Mouse (Mus musculus) liver, adult 2 months (tissue): ENCODE data around the gene Fam92a.

Experiments
- CTCF ChIP-seq: fragments of 200-500 bp; IDR thresholded peaks from 2 replicates; pipeline ENCODE4 v1.5.1; 2011; ENCODE audit warnings: low read depth, low read length, control low read depth
- POLR2A ChIP-seq: fragments of 200-500 bp; IDR thresholded peaks from 2 replicates; pipeline ENCODE4 v1.6.1; 2011; ENCODE audit warnings: low read length, control low read depth; ENCODE audit not compliant: insufficient read depth; ENCODE audit errors: extremely low read depth

DNA sequence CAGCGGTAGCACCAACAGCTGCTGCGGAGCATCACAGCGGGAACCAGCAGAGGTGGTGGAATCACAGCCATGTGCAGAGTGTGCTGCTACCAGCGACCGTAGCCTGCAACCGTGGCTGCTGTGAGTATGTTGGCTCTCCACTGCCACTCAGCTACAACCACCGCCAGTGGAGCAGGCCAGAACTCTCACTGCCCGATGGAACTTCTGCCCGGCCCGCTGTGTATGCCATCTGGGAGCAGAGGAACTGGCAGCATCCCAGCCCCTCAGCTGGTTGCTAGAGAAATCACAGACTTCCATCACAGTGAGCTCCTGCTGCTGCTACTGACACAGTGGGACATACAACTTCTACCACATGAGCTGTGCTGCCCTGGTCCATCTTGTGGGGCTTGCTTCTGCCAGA lies 7.2 kb upstream of the Fam92a start:
- no peak for TF ChIP-seq POLR2A
- no peak for TF ChIP-seq CTCF
